Mouse (Mus musculus): Measurements from ENCODE around the gene Nmnat2. TPM values are rescaled to one million over a fixed set of nuclear protein-coding genes. Genes with fewer than 3 reads are reported as not detected.
A peak's percentile ranks its signal among the peaks of the same experiment; 100 is the strongest.
"Not testable (repeated sequence)": the region's sequence is repeated elsewhere in the genome, so short reads cannot be mapped to it uniquely, and the experiment has no call there.

Nmnat2 gene
- total and polyA plus RNA-seq, 2 experiments, result 0.18 to 0.23 TPM

- Histone ChIP-seq H3K4me3 (ENCODE audit: insufficient read depth, low read depth, low read length) (no peak overlapping the region), H3K9ac (ENCODE audit: low read depth, low read length) (no peak overlapping the region), H3K27ac (replicated peaks; ENCODE audit: insufficient read depth, low read depth, low read length) (no peak overlapping the region), H3K4me1 (ENCODE audit: control insufficient read depth, insufficient read depth, low read length) (peaks cover 3% of the 10 kb centered on the region), H3K27me3 (ENCODE audit: control insufficient read depth, insufficient read depth, low read length) (no peaks in the 10 kb centered on the region), H3K79me2 (ENCODE audit: control insufficient read depth, insufficient read depth, low read length) (no peaks in the 10 kb centered on the region), H3K36me3 (ENCODE audit: control insufficient read depth, insufficient read depth, low read length) (no peaks in the 10 kb centered on the region)
- 60% methylated on average over 10 of the region's 10 CpGs for WGBS
- no peak for TF ChIP-seq POLR2A (IDR thresholded peaks at IDR 0.05; ENCODE audit: extremely low read depth, insufficient read depth, low read length)
- no peak for TF ChIP-seq CTCF (IDR thresholded peaks at IDR 0.05; ENCODE audit: low read depth, low read length)
- peak; percentile 18 for DNase-seq (ENCODE audit: extremely low read depth, low read depth, low spot score)
Measured at GRCm38 (mm10) chr1:153072711-153073110, 117.9 kb downstream of the Nmnat2 start.

DNA sequence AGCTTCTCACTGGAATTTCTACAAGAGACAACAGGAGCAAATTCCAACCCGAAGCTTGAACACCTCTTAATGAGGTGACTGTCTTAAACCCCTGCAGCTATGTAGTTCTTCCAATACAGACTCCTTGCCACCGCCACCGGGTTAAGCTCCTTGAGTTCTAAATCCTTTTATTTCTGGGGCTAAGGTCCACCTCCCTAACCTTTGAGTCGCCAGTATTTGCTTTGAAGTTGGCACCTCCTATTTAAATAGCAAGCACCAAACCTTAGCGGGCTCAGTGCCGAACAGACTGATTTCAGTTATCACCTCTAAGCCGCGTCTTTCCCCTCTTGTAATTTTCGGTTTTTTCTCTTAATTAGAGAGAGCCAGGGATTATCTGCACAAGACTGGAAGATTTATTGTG is 118.6 kb downstream of the Nmnat2 start:
- TF ChIP-seq CTCF (IDR thresholded peaks at IDR 0.05; ENCODE audit: low read depth, low read length) (no peak), POLR2A (IDR thresholded peaks at IDR 0.05; ENCODE audit: extremely low read depth, insufficient read depth, low read length) (no peak)
- DNase-seq (ENCODE audit: extremely low read depth, low read depth, low spot score), result peak; percentile 83
- H3K79me2 ChIP-seq (ENCODE audit: control insufficient read depth, insufficient read depth, low read length), result no peaks in the 10 kb centered on the region
- H3K27me3 ChIP-seq (ENCODE audit: control insufficient read depth, insufficient read depth, low read length), result no peaks in the 10 kb centered on the region
- H3K4me1 ChIP-seq (ENCODE audit: control insufficient read depth, insufficient read depth, low read length), result peaks cover 3% of the 10 kb centered on the region
- H3K36me3 ChIP-seq (ENCODE audit: control insufficient read depth, insufficient read depth, low read length), result no peaks in the 10 kb centered on the region
- peak overlapping the region; percentile 17; the same call in 1 of the 2 replicates for H3K4me3 ChIP-seq (ENCODE audit: insufficient read depth, low read depth, low read length)
- H3K9ac ChIP-seq (ENCODE audit: low read depth, low read length), result no peak overlapping the region
- 0 out of 2 replicates have a peak overlapping the region, but pooled peaks have one; percentile 5 for H3K27ac ChIP-seq (replicated peaks; ENCODE audit: insufficient read depth, low read depth, low read length)
- WGBS, result 10% methylated on average over 9 of the region's 9 CpGs

GRCm38 (mm10) chr1:153075087-153075736 is 120.4 kb downstream of the Nmnat2 start:
- H3K27ac ChIP-seq (replicated peaks; ENCODE audit: insufficient read depth, low read depth, low read length), result no peak overlapping the region
- H3K4me3 ChIP-seq (ENCODE audit: insufficient read depth, low read depth, low read length), result no peak overlapping the region
- WGBS, result 91% methylated on average over 3 of the region's 3 CpGs
- no peak overlapping the region for H3K9ac ChIP-seq (ENCODE audit: low read depth, low read length)
- TF ChIP-seq POLR2A (IDR thresholded peaks at IDR 0.05; ENCODE audit: extremely low read depth, insufficient read depth, low read length) (no peak), CTCF (IDR thresholded peaks at IDR 0.05; ENCODE audit: low read depth, low read length) (no peak)
- DNase-seq (ENCODE audit: extremely low read depth, low read depth, low spot score), result no peak
- no peaks in the 10 kb centered on the region for H3K36me3 ChIP-seq (ENCODE audit: control insufficient read depth, insufficient read depth, low read length)
- H3K4me1 ChIP-seq (ENCODE audit: control insufficient read depth, insufficient read depth, low read length), result peaks cover 2% of the 10 kb centered on the region; the same call in 1 of the 2 replicates
- H3K79me2 ChIP-seq (ENCODE audit: control insufficient read depth, insufficient read depth, low read length), result no peaks in the 10 kb centered on the region
- no peaks in the 10 kb centered on the region for H3K27me3 ChIP-seq (ENCODE audit: control insufficient read depth, insufficient read depth, low read length)

GRCm38 (mm10) chr1:153075955-153076354 is 121.2 kb downstream of the Nmnat2 start:
- no peaks in the 10 kb centered on the region for H3K36me3 ChIP-seq (ENCODE audit: control insufficient read depth, insufficient read depth, low read length)
- DNase-seq (ENCODE audit: extremely low read depth, low read depth, low spot score), result no peak
- no peaks in the 10 kb centered on the region for H3K27me3 ChIP-seq (ENCODE audit: control insufficient read depth, insufficient read depth, low read length)

DNA sequence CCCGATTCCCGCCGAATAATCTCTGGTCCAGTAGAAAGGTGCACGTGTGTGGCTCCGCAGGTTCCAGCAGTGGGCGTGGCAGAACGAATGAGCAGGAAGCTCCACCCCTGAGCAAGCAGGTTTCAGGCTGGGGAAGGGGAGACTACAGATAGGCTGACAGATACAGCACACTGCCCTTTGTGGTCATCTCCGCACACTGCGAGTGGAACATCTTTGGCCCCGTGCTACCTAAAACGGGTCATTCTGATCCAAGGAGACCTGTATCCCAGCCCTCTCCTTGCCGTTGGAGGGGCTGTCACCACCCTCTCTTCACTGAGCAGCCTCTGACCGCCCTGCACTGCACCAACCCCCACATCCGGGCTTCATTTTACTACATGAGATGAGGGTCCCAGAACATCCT is 128.4 kb downstream of the Nmnat2 start:
- H3K36me3 ChIP-seq (ENCODE audit: control insufficient read depth, insufficient read depth, low read length); H3K4me1 ChIP-seq (ENCODE audit: control insufficient read depth, insufficient read depth, low read length); H3K4me3 ChIP-seq (ENCODE audit: insufficient read depth, low read depth, low read length); H3K79me2 ChIP-seq (ENCODE audit: control insufficient read depth, insufficient read depth, low read length); H3K9ac ChIP-seq (ENCODE audit: low read depth, low read length); H3K27ac ChIP-seq (replicated peaks; ENCODE audit: insufficient read depth, low read depth, low read length); H3K27me3 ChIP-seq (ENCODE audit: control insufficient read depth, insufficient read depth, low read length); DNase-seq (ENCODE audit: extremely low read depth, low read depth, low spot score): not testable (repeated sequence)
- 82% methylated on average over 10 of the region's 14 CpGs for WGBS

More at GRCm38 (mm10) chr1:153075955-153076354, 121.2 kb downstream of the Nmnat2 start:
- TF ChIP-seq POLR2A (IDR thresholded peaks at IDR 0.05; ENCODE audit: extremely low read depth, insufficient read depth, low read length) (no peak), CTCF (IDR thresholded peaks at IDR 0.05; ENCODE audit: low read depth, low read length) (no peak)
- H3K79me2 ChIP-seq (ENCODE audit: control insufficient read depth, insufficient read depth, low read length), result no peaks in the 10 kb centered on the region
- WGBS, result 49% methylated on average over 6 of the region's 6 CpGs
- H3K4me3 ChIP-seq (ENCODE audit: insufficient read depth, low read depth, low read length), result no peak overlapping the region
- peaks cover 2% of the 10 kb centered on the region; the same call in 1 of the 2 replicates for H3K4me1 ChIP-seq (ENCODE audit: control insufficient read depth, insufficient read depth, low read length)
- H3K9ac ChIP-seq (ENCODE audit: low read depth, low read length), result no peak overlapping the region
- no peak overlapping the region for H3K27ac ChIP-seq (replicated peaks; ENCODE audit: insufficient read depth, low read depth, low read length)

- Histone ChIP-seq H3K27ac (replicated peaks; ENCODE audit: insufficient read depth, low read depth, low read length) (no peak overlapping the region), H3K79me2 (ENCODE audit: control insufficient read depth, insufficient read depth, low read length) (no peaks in the 10 kb centered on the region), H3K9ac (ENCODE audit: low read depth, low read length) (no peak overlapping the region), H3K36me3 (ENCODE audit: control insufficient read depth, insufficient read depth, low read length) (no peaks in the 10 kb centered on the region), H3K27me3 (ENCODE audit: control insufficient read depth, insufficient read depth, low read length) (no peaks in the 10 kb centered on the region), H3K4me3 (ENCODE audit: insufficient read depth, low read depth, low read length) (no peak overlapping the region), H3K4me1 (ENCODE audit: control insufficient read depth, insufficient read depth, low read length) (no peaks in the 10 kb centered on the region)
- DNase-seq (ENCODE audit: extremely low read depth, low read depth, low spot score), result no peak
- TF ChIP-seq POLR2A (IDR thresholded peaks at IDR 0.05; ENCODE audit: extremely low read depth, insufficient read depth, low read length) (no peak), CTCF (IDR thresholded peaks at IDR 0.05; ENCODE audit: low read depth, low read length) (no peak)
- WGBS, result 61% methylated on average over 6 of the region's 6 CpGs
Measured at GRCm38 (mm10) chr1:153084191-153084590, 129.4 kb downstream of the Nmnat2 start.

Data from liver, adult 2 months (tissue).